Mouse (Mus musculus): ENCODE results near the gene Atp8b4.

Gene Atp8b4

DNA sequence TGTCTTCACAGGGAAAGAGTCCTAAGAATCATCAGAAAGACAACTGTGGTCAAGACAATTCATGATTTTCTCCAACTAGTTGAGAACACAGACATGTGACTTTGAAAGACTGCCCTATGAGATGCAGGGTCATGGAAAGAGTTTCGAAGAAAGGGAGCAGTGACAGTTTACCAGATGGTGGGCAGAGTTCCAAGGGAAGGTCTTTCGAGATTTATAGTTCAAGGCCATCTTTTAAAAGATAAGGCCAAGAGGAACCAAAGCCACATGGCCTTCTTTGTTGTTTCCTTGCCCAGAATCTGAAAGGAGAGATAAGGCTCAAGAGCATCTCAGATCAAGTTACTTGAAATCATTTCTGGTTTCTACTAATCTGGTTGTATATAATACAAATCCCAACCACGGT, 225.0 kb downstream of the Atp8b4 start:
- DNase-seq = no peak

DNA sequence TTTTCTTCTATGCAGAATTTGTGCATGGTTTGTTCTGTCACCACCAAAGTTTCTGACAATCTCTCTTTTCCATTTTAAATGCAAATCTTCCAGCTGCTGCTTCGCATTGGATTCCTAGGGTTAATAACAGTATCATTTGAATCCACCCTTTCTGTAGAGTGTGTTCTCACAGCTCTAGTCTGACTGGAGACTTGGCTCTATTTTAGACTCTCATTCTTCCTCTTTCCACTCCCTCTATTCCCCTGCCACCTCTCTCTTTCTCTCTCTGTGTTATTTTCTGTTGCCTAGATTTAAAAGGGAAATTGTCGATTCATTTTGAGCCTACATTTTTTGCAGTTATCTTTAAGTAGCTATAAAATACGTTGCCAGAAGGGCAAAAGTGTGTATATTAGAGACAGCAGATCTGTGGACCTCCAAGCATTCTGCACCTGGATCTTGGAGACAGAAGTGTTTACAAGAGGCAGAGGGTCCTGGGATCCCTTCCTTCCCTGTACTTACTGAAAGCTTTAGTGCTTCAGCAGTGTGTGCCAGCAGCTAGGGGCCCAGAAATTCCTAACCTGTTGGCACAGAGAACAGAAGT, 225.6 kb downstream of the Atp8b4 start:
- DNase-seq = no peak

DNA sequence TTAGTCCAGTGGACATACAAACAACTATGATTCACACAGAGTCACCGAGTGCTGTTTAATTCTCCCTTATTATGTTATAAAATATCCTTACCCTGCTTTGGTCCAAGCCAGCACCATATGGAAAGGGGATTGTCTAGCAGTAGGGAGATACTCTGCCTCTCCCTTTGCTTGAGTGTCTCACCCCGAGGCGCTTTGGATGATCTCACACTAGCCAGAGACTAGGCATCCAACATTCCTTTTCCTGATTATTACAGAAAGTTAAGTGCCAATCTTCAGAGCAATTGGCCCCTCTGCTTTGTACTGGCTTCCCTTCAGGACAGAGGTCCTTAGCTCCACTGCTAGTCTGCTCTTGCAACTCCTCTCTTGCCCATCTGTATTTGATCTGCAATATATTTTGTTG, 226.2 kb downstream of the Atp8b4 start:
- no peak for DNase-seq

All from lung, postnatal 14 days (tissue).